Mouse (Mus musculus) megakaryocyte, embryonic 14.5 days (primary cell): ENCODE data around the gene Cct4.

Experiments used
- FLI1 ChIP-seq: IDR thresholded peaks from 2 replicates; pipeline ENCODE4 v1.6.1; 2012; ENCODE audit warnings: low read length, inconsistent platforms, mixed read lengths
- GATA1 ChIP-seq: IDR thresholded peaks from 3 replicates; pipeline ENCODE4 v1.6.1; 2012; ENCODE audit warnings: mixed read lengths, low read length, inconsistent platforms, borderline replicate concordance

GRCm38 (mm10) chr11:22956830-22957229, 33.5 kb upstream of the Cct4 start:
- TF ChIP-seq GATA1 (no peak), FLI1 (no peak)
